Mouse (Mus musculus) urinary bladder, postnatal 4 days (tissue): ENCODE measurements around the gene Klk1b1.
"Not testable (repeated sequence)": the region's sequence is repeated elsewhere in the genome, so short reads cannot be mapped to it uniquely, and the experiment has no call there.

Experiments used
- DNase-seq, 2 experiments: peaks; one replicate each; pipeline ENCODE4 v3.0.0; 2021 to 2022; ENCODE audit warnings: low spot score in 2 of 2

The Klk1b1 gene

DNA sequence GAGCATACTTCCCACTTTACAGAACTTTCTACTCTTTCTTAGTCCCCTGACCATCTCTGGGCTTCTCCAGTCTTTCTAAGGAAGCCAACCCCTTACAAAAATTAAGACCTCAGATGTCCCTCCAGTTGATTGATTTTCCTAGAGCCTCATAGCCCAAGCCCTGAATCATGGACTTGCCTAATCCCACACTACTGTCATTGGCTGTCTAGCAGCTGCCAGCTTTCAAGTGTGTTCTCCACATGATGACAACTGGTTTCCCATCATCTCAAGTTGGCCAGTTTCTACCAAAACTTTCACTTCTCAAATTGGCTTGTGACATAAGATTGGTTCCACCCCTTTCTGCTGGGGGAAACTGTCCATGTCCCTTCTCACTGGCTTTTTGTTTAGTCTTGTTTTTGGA, 38.3 kb downstream of the Klk1b1 start:
- DNase-seq, result no peak

DNA sequence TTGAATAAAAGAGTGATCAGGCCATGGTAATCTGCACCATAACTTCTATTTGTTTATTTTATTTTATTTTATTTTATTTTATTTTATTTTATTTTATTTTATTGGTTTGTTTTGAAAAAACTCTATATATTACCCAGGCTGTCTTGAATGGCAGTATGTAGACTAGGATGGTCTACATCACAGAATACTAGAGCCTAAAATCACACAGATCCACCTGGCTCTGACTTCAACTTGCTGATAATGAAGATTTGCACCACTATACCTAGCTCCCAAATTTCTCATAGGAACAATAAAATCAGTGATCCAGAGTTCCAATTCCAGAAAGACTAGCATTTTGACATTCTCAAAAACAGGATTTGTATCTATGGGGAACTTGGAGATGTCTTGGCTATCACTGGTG, 45.3 kb downstream of the Klk1b1 start, which contains the start of gene Klk1b26:
TSS of gene Klk1b26 (plus strand) at position 301 of the 400 bp plus-strand sequence.
- DNase-seq, result not testable (repeated sequence)

DNA sequence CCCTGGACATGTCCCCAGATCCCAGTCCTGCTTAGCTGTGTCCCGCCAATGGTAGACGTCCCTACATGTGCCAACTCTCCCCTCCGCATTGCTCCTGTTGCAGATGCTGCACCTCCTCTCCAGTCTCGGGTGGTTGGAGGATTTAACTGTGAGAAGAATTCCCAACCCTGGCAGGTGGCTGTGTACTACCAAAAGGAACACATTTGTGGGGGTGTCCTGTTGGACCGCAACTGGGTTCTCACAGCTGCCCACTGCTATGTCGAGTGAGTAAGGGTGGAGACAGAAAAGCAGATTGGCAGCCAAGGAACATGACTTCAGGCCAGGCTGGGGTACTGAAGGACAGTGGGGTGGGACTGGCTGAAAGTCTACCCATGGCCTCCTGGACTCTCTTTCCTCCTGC, 48.1 kb downstream of the Klk1b1 start:
- DNase-seq, result not testable (repeated sequence)

DNA sequence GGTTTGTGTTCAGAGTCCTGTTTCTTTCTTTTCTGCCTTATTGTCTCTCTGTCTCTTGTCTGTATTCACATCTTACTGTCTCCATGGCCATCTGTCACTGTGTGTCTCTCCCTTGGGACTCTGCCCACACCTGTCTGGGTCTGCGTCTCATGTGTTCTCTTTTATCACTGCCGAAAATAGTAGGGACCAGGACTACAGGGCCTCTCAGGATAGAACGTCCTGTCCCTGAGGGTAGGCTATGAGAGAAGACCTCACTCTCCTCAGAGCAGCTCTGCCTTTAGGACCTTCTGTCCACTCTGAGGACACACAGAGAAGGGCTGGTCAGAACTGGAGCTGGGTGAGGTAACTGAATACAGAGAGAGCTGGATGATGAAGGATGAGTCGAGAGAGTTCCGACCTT, 48.5 kb downstream of the Klk1b1 start:
- no peak for DNase-seq
